Mouse (Mus musculus) MEL (cell line): ENCODE data around the gene Krtcap2. TPM values are rescaled to one million over a fixed set of nuclear protein-coding genes. Genes with fewer than 3 reads are reported as not detected.

Experiments used
- DNase-seq: peaks from one replicate; pipeline ENCODE4 v3.0.0; 2011; ENCODE audit warnings: low read depth, low spot score
- H3K27ac ChIP-seq: 2 replicates; pipeline ENCODE4 v1.5.1; 2012; ENCODE audit warnings: low read depth, mild to moderate bottlenecking, control low read depth, low read length, moderate library complexity; ENCODE audit not compliant: control insufficient read depth
- H3K27me3 ChIP-seq, 2 experiments: fragments of 150-350 bp in 1 of 2; sonication (generic) in 1 of 2; 2 replicates each; pipeline ENCODE4 v1.6.1; 2012; ENCODE audit warnings: low read length in 2 of 2, mild to moderate bottlenecking in 2 of 2, improper control_type of control experiment in 1 of 2, moderate library complexity in 1 of 2; ENCODE audit not compliant: insufficient read depth in 2 of 2, control insufficient read depth in 1 of 2
- H3K36me3 ChIP-seq, 2 experiments: 2 replicates each; pipeline ENCODE4 v1.6.1; 2012 to 2014; ENCODE audit warnings: low read length in 2 of 2, improper control_type of control experiment in 1 of 2, inconsistent platforms in 1 of 2, mild to moderate bottlenecking in 1 of 2; ENCODE audit not compliant: insufficient read depth in 2 of 2, control insufficient read depth in 1 of 2
- H3K4me1 ChIP-seq, 2 experiments: fragments of 150-350 bp in 1 of 2; sonication (generic) in 1 of 2; 2 replicates each; pipeline ENCODE4 v1.6.1; 2012; ENCODE audit warnings: low read length in 2 of 2, improper control_type of control experiment in 1 of 2, mild to moderate bottlenecking in 1 of 2; ENCODE audit not compliant: insufficient read depth in 2 of 2, control insufficient read depth in 1 of 2
- H3K4me3 ChIP-seq, 2 experiments: fragments of 150-350 bp in 1 of 2; sonication (generic) in 1 of 2; 2 replicates each; pipeline ENCODE4 v1.5.1; 2012; ENCODE audit warnings: low read depth in 2 of 2, low read length in 2 of 2, mild to moderate bottlenecking in 2 of 2, moderate library complexity in 2 of 2, control low read depth in 1 of 2, improper control_type of control experiment in 1 of 2; ENCODE audit not compliant: control insufficient read depth in 1 of 2, insufficient read depth in 1 of 2
- H3K79me2 ChIP-seq: 2 replicates; pipeline ENCODE4 v1.6.1; 2012; ENCODE audit warnings: mild to moderate bottlenecking, low read length, moderate library complexity; ENCODE audit not compliant: control insufficient read depth, poor library complexity, insufficient read depth
- H3K9ac ChIP-seq: 2 replicates; pipeline ENCODE4 v1.6.1; 2012; ENCODE audit warnings: low read depth, mild to moderate bottlenecking, control low read depth, low read length, moderate library complexity; ENCODE audit not compliant: control insufficient read depth, poor library complexity, severe bottlenecking
- H3K9me3 ChIP-seq: fragments of 150-350 bp; sonication (generic); replicated peaks from 2 replicates; pipeline ENCODE4 v1.6.1; 2012; ENCODE audit warnings: mild to moderate bottlenecking, low read length, improper control_type of control experiment, moderate library complexity; ENCODE audit not compliant: insufficient read depth
- BHLHE40 ChIP-seq: IDR thresholded peaks from 2 replicates; pipeline ENCODE4 v1.6.1; 2012; ENCODE audit warnings: low read depth, mild to moderate bottlenecking, inconsistent platforms, low read length, improper control_type of control experiment, borderline replicate concordance
- CHD2 ChIP-seq: IDR thresholded peaks from 2 replicates; pipeline ENCODE4 v1.6.1; 2011; ENCODE audit warnings: low read length, improper control_type of control experiment
- CTCF ChIP-seq, 3 experiments: IDR thresholded peaks in 2 of 3; conservative IDR thresholded peaks in 1 of 3; 2 replicates each; pipeline ENCODE4 v1.5.1; 2011 to 2012; ENCODE audit warnings: low read length in 3 of 3, low read depth in 2 of 3, mild to moderate bottlenecking in 2 of 3, improper control_type of control experiment in 1 of 3, inconsistent platforms in 1 of 3, mixed read lengths in 1 of 3, moderate library complexity in 1 of 3; ENCODE audit not compliant: control insufficient read depth in 1 of 3, insufficient read depth in 1 of 3, poor library complexity in 1 of 3, severe bottlenecking in 1 of 3
- EP300 ChIP-seq, 2 experiments: IDR thresholded peaks; 2 replicates each; pipeline ENCODE4 v1.6.1; 2011; ENCODE audit warnings: improper control_type of control experiment in 2 of 2, low read length in 2 of 2, low read depth in 1 of 2, mild to moderate bottlenecking in 1 of 2
- HCFC1 ChIP-seq: IDR thresholded peaks from 2 replicates; pipeline ENCODE4 v1.6.1; 2012; ENCODE audit warnings: low read depth, mild to moderate bottlenecking, inconsistent platforms, low read length, improper control_type of control experiment, moderate library complexity
- MAFK ChIP-seq: IDR thresholded peaks from 2 replicates; pipeline ENCODE4 v1.6.1; 2011; ENCODE audit warnings: low read depth, mild to moderate bottlenecking, low read length, improper control_type of control experiment, borderline replicate concordance
- MAZ ChIP-seq: IDR thresholded peaks from 2 replicates; pipeline ENCODE4 v1.6.1; 2012; ENCODE audit warnings: low read depth, mild to moderate bottlenecking, inconsistent platforms, low read length, improper control_type of control experiment
- MEF2A ChIP-seq: IDR thresholded peaks from 2 replicates; pipeline ENCODE4 v1.6.1; 2014; ENCODE audit warnings: low read depth, mild to moderate bottlenecking, inconsistent platforms, low read length, improper control_type of control experiment; ENCODE audit not compliant: poor library complexity, insufficient replicate concordance, severe bottlenecking; ENCODE audit errors: extremely low read depth
- MYC ChIP-seq: IDR thresholded peaks from 2 replicates; pipeline ENCODE4 v1.6.1; 2011; ENCODE audit warnings: low read depth, mild to moderate bottlenecking, low read length, improper control_type of control experiment, moderate library complexity
- NELFE ChIP-seq: IDR thresholded peaks from 2 replicates; pipeline ENCODE4 v1.6.1; 2011; ENCODE audit warnings: low read depth, low read length, improper control_type of control experiment
- POLR2A ChIP-seq, 2 experiments: IDR thresholded peaks; 2 replicates each; pipeline ENCODE4 v1.6.1; 2011 to 2012; ENCODE audit warnings: low read length in 2 of 2, mild to moderate bottlenecking in 2 of 2, control low read depth in 1 of 2, improper control_type of control experiment in 1 of 2, low read depth in 1 of 2, moderate library complexity in 1 of 2; ENCODE audit not compliant: control insufficient read depth in 1 of 2, insufficient read depth in 1 of 2, poor library complexity in 1 of 2
- POLR2AphosphoS2 ChIP-seq: IDR thresholded peaks from 2 replicates; pipeline ENCODE4 v1.6.1; 2011; ENCODE audit warnings: low read length, improper control_type of control experiment
- POLR2AphosphoS5 ChIP-seq: IDR thresholded peaks from 2 replicates; pipeline ENCODE4 v1.6.1; 2012; ENCODE audit warnings: low read depth, borderline replicate concordance, mild to moderate bottlenecking, inconsistent platforms, low read length, moderate library complexity, mixed read lengths
- SMC3 ChIP-seq: IDR thresholded peaks from 2 replicates; pipeline ENCODE4 v1.6.1; 2011; ENCODE audit warnings: low read depth, low read length, improper control_type of control experiment
- TBP ChIP-seq: IDR thresholded peaks from 2 replicates; pipeline ENCODE4 v1.8.0; 2011; ENCODE audit warnings: low read depth, low read length, improper control_type of control experiment
- UBTF ChIP-seq: IDR thresholded peaks from 2 replicates; pipeline ENCODE4 v1.6.1; 2012; ENCODE audit warnings: low read depth, mild to moderate bottlenecking, inconsistent platforms, low read length, improper control_type of control experiment, moderate library complexity, borderline replicate concordance; ENCODE audit not compliant: insufficient read depth
- ZC3H11A ChIP-seq: IDR thresholded peaks from 2 replicates; pipeline ENCODE4 v1.6.1; 2012; ENCODE audit warnings: low read depth, mild to moderate bottlenecking, inconsistent platforms, low read length, improper control_type of control experiment
- polyA plus RNA-seq, 2 experiments: library from polyadenylated mRNA; stranded (reverse) in 1 of 2; unstranded in 1 of 2; fragments of >175 nt in 1 of 2; fragments of >200 nt in 1 of 2; gene quantifications; 2 replicates each; pipeline versions ENCODE4 v1.2.1 to v1.2.4; 2012; ENCODE audit warnings: low replicate concordance in 2 of 2, low read depth in 1 of 2; ENCODE audit not compliant: insufficient read length in 2 of 2, insufficient read depth in 1 of 2, missing spikeins in 1 of 2
- total RNA-seq: library from RNA; depleted of rRNA; stranded (reverse); fragments of 300-350 nt; gene quantifications from 2 replicates; pipeline ENCODE4 v1.2.3, GENCODE M21; 2012

Gene Krtcap2
- total and polyA plus RNA-seq, 3 experiments, result 171 to 497 TPM; not detected in 1

DNA sequence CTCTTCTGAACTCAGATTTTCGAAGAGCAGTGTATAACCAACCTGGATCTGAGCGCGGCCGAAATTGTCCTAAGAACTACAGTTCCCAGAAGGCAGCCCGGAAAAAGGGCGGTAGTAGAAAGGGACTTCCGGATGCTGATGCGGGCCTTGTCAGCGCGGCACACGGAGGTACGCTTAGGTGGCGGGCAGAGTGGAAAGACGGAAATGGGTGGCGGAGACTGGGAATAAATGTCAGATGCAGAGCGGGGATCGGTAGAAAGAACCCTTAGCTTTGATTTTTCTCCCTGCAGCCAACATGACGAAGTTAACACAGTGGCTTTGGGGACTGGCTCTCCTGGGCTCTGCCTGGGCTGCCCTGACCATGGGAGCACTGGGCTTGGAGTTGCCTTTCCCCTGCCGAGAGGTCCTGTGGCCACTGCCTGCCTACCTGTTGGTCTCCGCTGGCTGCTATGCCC lies 20.7 kb downstream of the Krtcap2 start (continued):
- TF ChIP-seq ZC3H11A (no peak), HCFC1 (peak; percentile 99), POLR2AphosphoS5 (0 out of 2 replicates have a peak, but pooled peaks have one; percentile 37), UBTF (0 out of 2 replicates have a peak, but pooled peaks have one; percentile 22), POLR2A (IDR thresholded peaks at IDR 0.05; ENCODE audit: control insufficient read depth in 1 of 2, insufficient read depth in 1 of 2, low read depth in 1 of 2, low read length in 2 of 2, poor library complexity in 1 of 2) (peak; percentile 79 to 99), MEF2A (no peak), SMC3 (no peak), MAZ (peak; percentile 93), EP300 (IDR thresholded peaks at IDR 0.05; ENCODE audit: low read depth in 1 of 2, low read length in 2 of 2) (no peak), NELFE (peak; percentile 95), BHLHE40 (no peak), POLR2AphosphoS2 (peak; percentile 96), MYC (peak; percentile 73; the same call in 1 of the 2 replicates), CTCF (IDR thresholded peaks at IDR 0.05 in 2 of 3, conservative IDR thresholded peaks at IDR 0.05 in 1 of 3; ENCODE audit: control insufficient read depth in 1 of 3, insufficient read depth in 1 of 3, low read depth in 2 of 3, low read length in 3 of 3, poor library complexity in 1 of 3, severe bottlenecking in 1 of 3) (no peak), TBP (peak; percentile 90), MAFK (no peak), CHD2 (no peak)

DNA sequence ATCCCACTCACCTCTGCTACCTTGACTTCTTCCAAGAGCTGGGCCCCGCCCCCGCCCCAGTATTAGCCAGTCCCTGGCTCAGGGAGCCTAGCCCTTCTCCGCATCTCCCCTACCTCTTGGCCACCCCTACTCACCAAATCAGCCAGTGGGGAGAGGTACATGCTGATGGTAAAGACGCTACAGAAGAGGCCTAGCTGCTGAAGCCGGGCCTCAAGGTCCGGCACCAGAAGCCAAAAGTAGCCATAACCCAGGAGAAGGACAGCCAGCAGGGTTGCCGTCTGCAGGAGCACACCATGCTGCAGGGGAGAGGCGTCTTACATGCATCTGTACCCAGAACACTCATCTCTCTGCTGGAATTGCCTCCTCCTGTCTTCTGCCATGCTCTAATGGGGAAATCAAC lies 23.1 kb downstream of the Krtcap2 start:
- Histone ChIP-seq H3K4me1 (peaks cover 3 to 31% of the 10 kb centered on the region in 2 experiments), H3K4me3 (no peak overlapping the region), H3K9ac (no peak overlapping the region), H3K9me3 (no peaks in the 10 kb centered on the region), H3K36me3 (peaks cover 0 to 17% of the 10 kb centered on the region in 2 experiments; a peak in 2 of 4 replicates), H3K27me3 (peaks cover 4 to 14% of the 10 kb centered on the region in 2 experiments), H3K27ac (no peak overlapping the region), H3K79me2 (peaks cover 4% of the 10 kb centered on the region; the same call in 1 of the 2 replicates)
- no peak for TF ChIP-seq CHD2
- TF ChIP-seq POLR2A (IDR thresholded peaks at IDR 0.05; ENCODE audit: control insufficient read depth in 1 of 2, insufficient read depth in 1 of 2, low read depth in 1 of 2, low read length in 2 of 2, poor library complexity in 1 of 2), result peak in 1 of 2 experiments; percentile 27; a peak in 1 of 4 replicates
- DNase-seq, result no peak
